Mouse (Mus musculus): ENCODE measurements around the gene Hebp1. TPM values are rescaled to one million over a fixed set of nuclear protein-coding genes. Genes with fewer than 3 reads are reported as not detected.

The Hebp1 gene
- total and polyA plus RNA-seq, 3 experiments: 11.3 to 57.8 (median 46.6) TPM

GRCm38 (mm10) chr6:135165706-135166105 lies 32.1 kb downstream of the Hebp1 start:
- no peak overlapping the region for H3K9ac ChIP-seq (ENCODE audit: low read depth, low read length)
- no peak overlapping the region for H3K27ac ChIP-seq
- H3K36me3 ChIP-seq (ENCODE audit: control insufficient read depth, insufficient read depth, low read length): no peaks in the 10 kb centered on the region
- TF ChIP-seq POLR2A (IDR thresholded peaks at IDR 0.05; ENCODE audit: insufficient read depth, low read depth, low read length) (no peak), CTCF (IDR thresholded peaks at IDR 0.05) (no peak), EP300 (IDR thresholded peaks at IDR 0.05; ENCODE audit: insufficient read depth, low read depth, low read length) (no peak)
- 86% methylated on average over 2 of the region's 2 CpGs for WGBS
- no peaks in the 10 kb centered on the region for H3K79me2 ChIP-seq (replicated peaks; ENCODE audit: control insufficient read depth, insufficient read depth, low read length)
- intact Hi-C loops (cut with DNase I): loop anchor here (2.0 kb wide), 1 partner anchor 17 kb away; no protein-coding TSS in a partner anchor
- DNase-seq: no peak
- no peak overlapping the region for H3K4me3 ChIP-seq
- peaks cover 1% of the 10 kb centered on the region; the same call in 1 of the 2 replicates for H3K4me1 ChIP-seq (ENCODE audit: control insufficient read depth, insufficient read depth, low read length)
- H3K27me3 ChIP-seq (ENCODE audit: control insufficient read depth, insufficient read depth, low read length): no peaks in the 10 kb centered on the region

DNA sequence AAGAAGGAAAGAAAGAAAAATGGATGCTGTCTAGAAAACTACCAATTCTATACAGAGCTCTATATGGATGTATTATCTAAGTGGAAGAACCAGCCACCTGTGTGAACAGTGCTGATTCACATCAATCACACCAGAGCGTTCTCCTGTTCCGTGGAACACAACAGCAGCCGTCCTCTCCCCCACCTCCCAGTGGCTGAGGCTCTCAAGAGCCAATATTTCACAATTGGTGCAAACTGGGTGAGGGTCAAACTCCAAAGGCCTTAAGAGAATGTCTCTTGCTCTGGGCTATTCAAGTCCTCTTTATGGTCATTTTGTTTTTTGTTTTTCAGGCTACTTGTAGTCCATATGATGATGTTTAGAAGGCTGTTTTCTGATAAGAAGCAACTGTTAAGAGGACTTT lies 32.6 kb downstream of the Hebp1 start:
- Histone ChIP-seq H3K4me1 (ENCODE audit: control insufficient read depth, insufficient read depth, low read length) (peaks cover 1% of the 10 kb centered on the region; the same call in 1 of the 2 replicates), H3K9ac (ENCODE audit: low read depth, low read length) (no peak overlapping the region)
- 95% methylated on average over 3 of the region's 3 CpGs for WGBS

DNA sequence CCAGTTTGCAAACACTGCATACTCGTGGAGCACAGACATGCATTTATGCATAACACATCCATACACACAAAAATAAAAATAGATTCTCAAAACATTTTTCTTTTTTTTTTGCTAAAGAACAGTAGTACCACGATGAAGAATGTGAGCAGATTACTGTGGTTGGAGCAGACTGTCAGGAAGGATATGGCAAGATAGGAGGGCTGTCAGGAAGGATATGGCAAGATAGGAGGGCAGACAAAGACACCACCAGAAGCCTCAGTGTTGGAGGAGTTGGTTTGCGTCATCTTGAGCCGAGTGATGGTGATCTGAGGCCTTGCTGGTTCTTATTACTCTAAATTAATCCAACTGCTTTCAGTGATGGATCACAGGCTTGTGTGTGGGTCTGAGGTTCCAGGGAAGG lies 35.0 kb downstream of the Hebp1 start:
- no peak overlapping the region for H3K27ac ChIP-seq
- DNase-seq: no peak
- no peaks in the 10 kb centered on the region for H3K36me3 ChIP-seq (ENCODE audit: control insufficient read depth, insufficient read depth, low read length)
- no peak overlapping the region for H3K9ac ChIP-seq (ENCODE audit: low read depth, low read length)
- TF ChIP-seq CTCF (IDR thresholded peaks at IDR 0.05) (no peak), EP300 (IDR thresholded peaks at IDR 0.05; ENCODE audit: insufficient read depth, low read depth, low read length) (no peak), POLR2A (IDR thresholded peaks at IDR 0.05; ENCODE audit: insufficient read depth, low read depth, low read length) (no peak)
- no peaks in the 10 kb centered on the region for H3K79me2 ChIP-seq (replicated peaks; ENCODE audit: control insufficient read depth, insufficient read depth, low read length)
- WGBS: 49% methylated on average over 4 of the region's 4 CpGs
- no peaks in the 10 kb centered on the region for H3K27me3 ChIP-seq (ENCODE audit: control insufficient read depth, insufficient read depth, low read length)
- H3K4me3 ChIP-seq: no peak overlapping the region
- intact Hi-C loops (cut with DNase I): loop anchor here (5.0 kb wide), 1 partner anchor 69 kb away; no protein-coding TSS in a partner anchor
- H3K4me1 ChIP-seq (ENCODE audit: control insufficient read depth, insufficient read depth, low read length): peaks cover 1% of the 10 kb centered on the region; the same call in 1 of the 2 replicates

More for the DNA sequence above, 32.6 kb downstream of the Hebp1 start:
- intact Hi-C loops (cut with DNase I): no loop called here
- H3K27me3 ChIP-seq (ENCODE audit: control insufficient read depth, insufficient read depth, low read length): no peaks in the 10 kb centered on the region
- no peak for DNase-seq
- no peaks in the 10 kb centered on the region for H3K36me3 ChIP-seq (ENCODE audit: control insufficient read depth, insufficient read depth, low read length)
- TF ChIP-seq CTCF (IDR thresholded peaks at IDR 0.05) (no peak), EP300 (IDR thresholded peaks at IDR 0.05; ENCODE audit: insufficient read depth, low read depth, low read length) (no peak), POLR2A (IDR thresholded peaks at IDR 0.05; ENCODE audit: insufficient read depth, low read depth, low read length) (no peak)
- H3K27ac ChIP-seq: no peak overlapping the region
- H3K79me2 ChIP-seq (replicated peaks; ENCODE audit: control insufficient read depth, insufficient read depth, low read length): no peaks in the 10 kb centered on the region
- no peak overlapping the region for H3K4me3 ChIP-seq

GRCm38 (mm10) chr6:135162311-135162710 lies 35.5 kb downstream of the Hebp1 start:
- no peak overlapping the region for H3K27ac ChIP-seq
- no peaks in the 10 kb centered on the region for H3K27me3 ChIP-seq (ENCODE audit: control insufficient read depth, insufficient read depth, low read length)
- H3K79me2 ChIP-seq (replicated peaks; ENCODE audit: control insufficient read depth, insufficient read depth, low read length): no peaks in the 10 kb centered on the region
- H3K4me3 ChIP-seq: no peak overlapping the region
- no peak for TF ChIP-seq POLR2A (IDR thresholded peaks at IDR 0.05; ENCODE audit: insufficient read depth, low read depth, low read length)
- TF ChIP-seq CTCF (IDR thresholded peaks at IDR 0.05): no peak
- DNase-seq: no peak
- H3K9ac ChIP-seq (ENCODE audit: low read depth, low read length): no peak overlapping the region
- WGBS: 90% methylated on average over 3 of the region's 3 CpGs
- H3K36me3 ChIP-seq (ENCODE audit: control insufficient read depth, insufficient read depth, low read length): no peaks in the 10 kb centered on the region
- intact Hi-C loops (cut with DNase I): loop anchor here (5.0 kb wide), 1 partner anchor 70 kb away; no protein-coding TSS in a partner anchor
- H3K4me1 ChIP-seq (ENCODE audit: control insufficient read depth, insufficient read depth, low read length): peaks cover under 1% of the 10 kb centered on the region; the same call in 1 of the 2 replicates

DNA sequence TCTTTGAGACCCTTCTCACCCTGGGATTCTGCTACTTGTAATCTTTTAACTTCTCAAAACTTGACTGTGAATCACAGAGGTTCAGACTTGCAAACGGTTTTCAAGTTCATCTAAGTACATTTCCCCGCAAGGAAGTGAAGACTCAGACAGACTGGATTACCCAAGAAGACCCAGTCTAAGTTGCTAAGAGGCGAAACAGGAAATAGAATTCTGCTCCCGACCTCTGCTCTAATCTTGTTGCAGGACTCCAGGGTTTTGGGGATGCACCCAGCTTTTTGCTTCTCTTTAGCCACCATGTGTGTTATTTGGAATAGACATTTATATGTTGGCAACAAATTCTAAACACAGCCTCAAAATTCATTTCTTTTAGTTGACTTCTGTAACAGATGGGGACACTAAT lies 36.5 kb downstream of the Hebp1 start:
- no peaks in the 10 kb centered on the region for H3K79me2 ChIP-seq (replicated peaks; ENCODE audit: control insufficient read depth, insufficient read depth, low read length)
- H3K27me3 ChIP-seq (ENCODE audit: control insufficient read depth, insufficient read depth, low read length): no peaks in the 10 kb centered on the region
- no peak overlapping the region for H3K4me3 ChIP-seq
- TF ChIP-seq EP300 (IDR thresholded peaks at IDR 0.05; ENCODE audit: insufficient read depth, low read depth, low read length) (no peak), CTCF (IDR thresholded peaks at IDR 0.05) (no peak), POLR2A (IDR thresholded peaks at IDR 0.05; ENCODE audit: insufficient read depth, low read depth, low read length) (no peak)
- H3K36me3 ChIP-seq (ENCODE audit: control insufficient read depth, insufficient read depth, low read length): no peaks in the 10 kb centered on the region
- 55% methylated on average over 4 of the region's 4 CpGs for WGBS
- no peaks in the 10 kb centered on the region for H3K4me1 ChIP-seq (ENCODE audit: control insufficient read depth, insufficient read depth, low read length)
- DNase-seq: no peak
- no peak overlapping the region for H3K9ac ChIP-seq (ENCODE audit: low read depth, low read length)
- H3K27ac ChIP-seq: no peak overlapping the region
- intact Hi-C loops (cut with DNase I): loop anchor here (5.0 kb wide), 1 partner anchor 71 kb away; no protein-coding TSS in a partner anchor

- H3K79me2 ChIP-seq (replicated peaks; ENCODE audit: control insufficient read depth, insufficient read depth, low read length): no peaks in the 10 kb centered on the region
- H3K4me3 ChIP-seq: no peak overlapping the region
- H3K27ac ChIP-seq: no peak overlapping the region
- H3K27me3 ChIP-seq (ENCODE audit: control insufficient read depth, insufficient read depth, low read length): no peaks in the 10 kb centered on the region
- H3K4me1 ChIP-seq (ENCODE audit: control insufficient read depth, insufficient read depth, low read length): no peaks in the 10 kb centered on the region
- intact Hi-C loops (cut with DNase I): no loop called here
- TF ChIP-seq EP300 (IDR thresholded peaks at IDR 0.05; ENCODE audit: insufficient read depth, low read depth, low read length) (no peak), POLR2A (IDR thresholded peaks at IDR 0.05; ENCODE audit: insufficient read depth, low read depth, low read length) (no peak), CTCF (IDR thresholded peaks at IDR 0.05) (no peak)
- 67% methylated on average over 4 of the region's 4 CpGs for WGBS
- DNase-seq: no peak
- H3K36me3 ChIP-seq (ENCODE audit: control insufficient read depth, insufficient read depth, low read length): no peaks in the 10 kb centered on the region
- H3K9ac ChIP-seq (ENCODE audit: low read depth, low read length): no peak overlapping the region
Measured at GRCm38 (mm10) chr6:135158509-135158908, 39.3 kb downstream of the Hebp1 start.

Measured in heart, adult 2 months (tissue).